Comparison of ENCODE assay signal across 20 mouse cellular contexts in genomic region chr8:78162046-78162445, GRCm38 (mm10). TPM values are rescaled to one million over a fixed set of nuclear protein-coding genes. Genes with fewer than 3 reads are reported as not detected.
DNase-seq lines count a peak whose midpoint lies in the region; ATAC-seq lines count a peak whose summit lies in the region.
"Had no signal": no experiment of that assay in that cellular context is flagged by ENCODE, and none has a peak within 500 bp of the region (broad histone marks: within the 10 kb centered on the region; RNA-seq: fewer than 3 reads in every experiment).

No protein-coding gene starts in this region.

- intact Hi-C loops in left cerebral cortex, postnatal 4 days (cut with DNase I), result no loop called here

- no peak for ATAC-seq in midbrain, embryonic 14.5 days (ENCODE audit: low FRiP score, low TSS enrichment)
- peak; percentile 30 for ATAC-seq in intestine, embryonic 15.5 days
- ATAC-seq: activated CD4-positive, CD25-positive, alpha-beta regulatory T cell, adult 4 months had no signal

- whole genome bisulfite sequencing in midbrain, embryonic 14.5 days, result 46% methylated on average over 1 of the region's 1 CpGs
- WGBS in midbrain, embryonic 10.5 days, result 55% methylated on average over 1 of the region's 1 CpGs
- WGBS in intestine, embryonic 15.5 days, result 42% methylated on average over 1 of the region's 1 CpGs

- no peaks in the 10 kb centered on the region for H3K4me1 ChIP-seq in midbrain, embryonic 14.5 days (ENCODE audit: control insufficient read depth, insufficient read depth, low read length)
- peaks cover 7% of the 10 kb centered on the region; the same call in 1 of the 2 replicates for H3K4me1 ChIP-seq in midbrain, embryonic 10.5 days
- peaks cover 4% of the 10 kb centered on the region; the same call in 1 of the 2 replicates for H3K4me1 ChIP-seq in intestine, embryonic 15.5 days (replicated peaks)
- H3K4me1 ChIP-seq: heart, embryonic 15.5 days had no signal

- H3K9ac ChIP-seq in midbrain, embryonic 14.5 days (replicated peaks; ENCODE audit: low read length), result no peak overlapping the region
- no peak overlapping the region for H3K9ac ChIP-seq in intestine, embryonic 15.5 days
- H3K9ac ChIP-seq: heart, embryonic 15.5 days; hindbrain, embryonic 13.5 days; limb, embryonic 13.5 days had no signal

- H3K27ac ChIP-seq in midbrain, embryonic 14.5 days (replicated peaks; ENCODE audit: low read depth, low read length), result no peak overlapping the region
- H3K27ac ChIP-seq in midbrain, embryonic 10.5 days (replicated peaks), result no peak overlapping the region
- 0 out of 2 replicates have a peak overlapping the region, but pooled peaks have one; percentile 3 for H3K27ac ChIP-seq in intestine, embryonic 15.5 days
- H3K27ac ChIP-seq: heart, embryonic 15.5 days; hindbrain, embryonic 13.5 days; limb, embryonic 13.5 days had no signal

- H3K9me3 ChIP-seq in midbrain, embryonic 14.5 days (ENCODE audit: control insufficient read depth, low read length), result no peaks in the 10 kb centered on the region
- no peaks in the 10 kb centered on the region for H3K9me3 ChIP-seq in midbrain, embryonic 10.5 days (replicated peaks)
- no peaks in the 10 kb centered on the region for H3K9me3 ChIP-seq in intestine, embryonic 15.5 days
- H3K9me3 ChIP-seq: G1E; heart, embryonic 15.5 days; hindbrain, embryonic 13.5 days; limb, embryonic 13.5 days had no signal

- no peaks in the 10 kb centered on the region for H3K27me3 ChIP-seq in midbrain, embryonic 14.5 days (ENCODE audit: control insufficient read depth, insufficient read depth, low read length)
- H3K27me3 ChIP-seq in midbrain, embryonic 10.5 days (ENCODE audit: low read depth, poor library complexity, severe bottlenecking), result peaks cover 18% of the 10 kb centered on the region; the same call in 1 of the 2 replicates
- H3K27me3 ChIP-seq in intestine, embryonic 15.5 days (replicated peaks), result no peaks in the 10 kb centered on the region
- H3K27me3 ChIP-seq: heart, embryonic 15.5 days; hindbrain, embryonic 13.5 days; limb, embryonic 13.5 days had no signal

- H3K4me2 ChIP-seq in midbrain, embryonic 14.5 days (ENCODE audit: low read length), result no peak overlapping the region
- H3K4me2 ChIP-seq in intestine, embryonic 15.5 days (replicated peaks), result no peak overlapping the region
- H3K4me2 ChIP-seq: heart, embryonic 15.5 days; hindbrain, embryonic 13.5 days; limb, embryonic 13.5 days had no signal

- no peaks in the 10 kb centered on the region for H3K36me3 ChIP-seq in midbrain, embryonic 14.5 days (ENCODE audit: control insufficient read depth, insufficient read depth, low read length)
- H3K36me3 ChIP-seq in midbrain, embryonic 10.5 days, result no peaks in the 10 kb centered on the region
- H3K36me3 ChIP-seq in intestine, embryonic 15.5 days, result no peaks in the 10 kb centered on the region
- H3K36me3 ChIP-seq: G1E; heart, embryonic 15.5 days; hindbrain, embryonic 13.5 days; limb, embryonic 13.5 days had no signal

- no peak overlapping the region for H3K4me3 ChIP-seq in midbrain, embryonic 14.5 days (replicated peaks; ENCODE audit: low read depth, low read length)
- no peak overlapping the region for H3K4me3 ChIP-seq in midbrain, embryonic 10.5 days
- no peak overlapping the region for H3K4me3 ChIP-seq in intestine, embryonic 15.5 days (replicated peaks)
- H3K4me3 ChIP-seq: heart, embryonic 15.5 days; hindbrain, embryonic 13.5 days; limb, embryonic 13.5 days had no signal

- peak; percentile 2 to 9 for DNase-seq in frontal cortex, adult 2 months (ENCODE audit: extremely low spot score in 1 of 2, low spot score in 1 of 2)
- DNase-seq in frontal cortex, postnatal 25 days (ENCODE audit: low spot score in 2 of 2), result no peak
- peak; percentile 32 for DNase-seq in midbrain, embryonic 14.5 days
- no peak for DNase-seq in midbrain, embryonic 10.5 days (ENCODE audit: low spot score)
- DNase-seq in left cerebral cortex, postnatal 4 days, result peak; percentile 6
- no peak for DNase-seq in urinary bladder, postnatal 25 days (ENCODE audit: low spot score)
- DNase-seq in spleen, adult 12 weeks (ENCODE audit: low spot score), result no peak
- DNase-seq: B cell, adult 2 months; cerebellum, adult 8-10 months; gastrocnemius, postnatal 36 days; lung, adult 2 months had no signal

RNA-seq across cellular contexts. Expression of gene Ttc29, which starts 51.1 kb away (rescaled TPM):
- polyA plus RNA-seq in frontal cortex, adult 2 months (2012; rRNA removed), result 0.06 and 0.10 TPM in 2 replicates
- polyA plus RNA-seq in midbrain, embryonic 14.5 days (2014; fragmentation: Nextera tagmentation; extraction: Ambion mirVana), result 0.45 and 0.66 TPM in 2 replicates
- 0.17 TPM in 1 of 2 replicates, not detected in the other for polyA plus RNA-seq in midbrain, embryonic 10.5 days (2016; fragmentation: Nextera tagmentation; extraction: Ambion mirVana)
- not detected in 2 replicates for polyA plus RNA-seq in intestine, embryonic 15.5 days (2015; fragmentation: Nextera tagmentation; extraction: Ambion mirVana)
- 1 to 10 TPM in 1 of 2 experiments, under 1 TPM in 1; 0.58 to 1.8 TPM for total RNA-seq in left cerebral cortex, postnatal 4 days (2021)
- total RNA-seq: gastrocnemius, postnatal 36 days; megakaryocyte, adult 5-6 weeks had no signal
- polyA plus RNA-seq: activated CD4-positive, CD25-positive, alpha-beta regulatory T cell, adult 4 months; kidney, embryonic 16.5 days; spleen, adult 2 months had no signal

Comparison
In these comparisons a context has a peak if more than half of its experiments do, and no peak if none do; other contexts are left out.
1. DNase-seq: peak in frontal cortex, adult 2 months (2 of 2), midbrain, embryonic 14.5 days (single experiment) and left cerebral cortex, postnatal 4 days (single experiment); none in frontal cortex, postnatal 25 days (0 of 2), midbrain, embryonic 10.5 days (single experiment), urinary bladder, postnatal 25 days (single experiment) and spleen, adult 12 weeks (single experiment).